ENCODE assay signal across 1 mouse cellular context in the genomic region with DNA sequence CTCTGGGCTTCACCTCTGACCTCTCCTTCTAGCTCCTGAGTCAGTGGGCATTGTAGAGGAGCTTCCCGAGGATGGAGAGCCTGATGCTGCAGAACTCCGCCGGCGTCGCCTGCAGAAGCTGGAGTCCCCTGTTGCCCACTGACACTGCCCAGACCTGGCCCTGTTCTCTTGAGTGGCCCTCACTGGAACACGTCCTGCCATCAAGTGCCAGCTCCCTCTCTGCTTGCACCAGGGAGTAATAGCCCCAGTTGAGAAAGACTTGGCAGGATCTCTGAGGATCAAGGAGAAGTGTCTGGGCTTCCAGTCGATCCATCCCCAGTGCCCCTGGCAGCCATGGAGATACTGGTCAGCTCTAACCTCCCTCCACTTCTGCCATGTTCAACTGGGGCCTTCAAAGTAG.
TF ChIP-seq lines count a peak whose summit lies in the region.

No protein-coding gene starts in this region.

TF ChIP-seq in myocyte, 11 proteins besides CTCF, POLR2A, EP300 and RAD21 (continued from another document):
- TF ChIP-seq MAX (IDR thresholded peaks at IDR 0.05; ENCODE audit: low read depth) (no peak), POLR2AphosphoS2 (IDR thresholded peaks at IDR 0.05; ENCODE audit: insufficient read length, low read depth) (no peak), TCF3 (IDR thresholded peaks at IDR 0.05; ENCODE audit: insufficient read length, low read depth) (no peak), MYOD1 (IDR thresholded peaks at IDR 0.05; ENCODE audit: control insufficient read depth in 1 of 3, insufficient read length in 2 of 3, low read depth in 2 of 3) (no peak), CEBPB (IDR thresholded peaks at IDR 0.05; ENCODE audit: insufficient read depth, poor library complexity, severe bottlenecking) (no peak), USF1 (IDR thresholded peaks at IDR 0.05; ENCODE audit: low read depth) (no peak), REST (IDR thresholded peaks at IDR 0.05; ENCODE audit: insufficient read depth, insufficient read length) (no peak), TCF12 (IDR thresholded peaks at IDR 0.05; ENCODE audit: insufficient read depth, poor library complexity, severe bottlenecking) (no peak), SRF (IDR thresholded peaks at IDR 0.05; ENCODE audit: control insufficient read depth, insufficient read length, low read depth) (no peak), E2F4 (IDR thresholded peaks at IDR 0.05; ENCODE audit: insufficient read depth) (no peak)
